Mouse (Mus musculus) small intestine, adult 2 months (tissue): ENCODE results near the gene Rbm19. TPM values are rescaled to one million over a fixed set of nuclear protein-coding genes. Genes with fewer than 3 reads are reported as not detected.
A peak's percentile ranks its signal among the peaks of the same experiment; 100 is the strongest.
"Not testable (repeated sequence)": the region's sequence is repeated elsewhere in the genome, so short reads cannot be mapped to it uniquely, and the experiment has no call there.

ENCODE experiments used
- H3K27ac ChIP-seq: fragments of 200-500 bp; 2 replicates; pipeline ENCODE4 v1.5.1; 2012; ENCODE audit warnings: low read depth, low read length, control low read depth, inconsistent platforms; ENCODE audit not compliant: insufficient read depth
- H3K27me3 ChIP-seq: fragments of 200-500 bp; 2 replicates; pipeline ENCODE4 v1.6.1; 2012; ENCODE audit warnings: mild to moderate bottlenecking, moderate library complexity, low read length, inconsistent platforms; ENCODE audit not compliant: control insufficient read depth, insufficient read depth
- H3K36me3 ChIP-seq: fragments of 200-500 bp; 2 replicates; pipeline ENCODE4 v1.6.1; 2012; ENCODE audit warnings: mild to moderate bottlenecking, low read length, control low read depth, inconsistent platforms; ENCODE audit not compliant: control insufficient read depth, insufficient read depth
- H3K4me1 ChIP-seq: fragments of 200-500 bp; 2 replicates; pipeline ENCODE4 v1.6.1; 2012; ENCODE audit warnings: low read length, inconsistent platforms, mixed read lengths; ENCODE audit not compliant: control insufficient read depth, insufficient read depth, insufficient read length
- H3K4me3 ChIP-seq: fragments of 200-500 bp; 2 replicates; pipeline ENCODE4 v1.5.1; 2012; ENCODE audit warnings: low read depth, mild to moderate bottlenecking, control low read depth, inconsistent platforms, low read length, moderate library complexity
- CTCF ChIP-seq: fragments of 200-500 bp; IDR thresholded peaks from 2 replicates; pipeline ENCODE4 v1.5.1; 2012; ENCODE audit warnings: low read depth, mild to moderate bottlenecking, control low read depth, inconsistent platforms, low read length, moderate library complexity, mixed read lengths; ENCODE audit not compliant: insufficient replicate concordance, insufficient read length; ENCODE audit errors: extremely low read depth
- POLR2A ChIP-seq: fragments of 200-500 bp; IDR thresholded peaks from 2 replicates; pipeline ENCODE4 v1.6.1; 2012; ENCODE audit warnings: low read depth, mild to moderate bottlenecking, control low read depth, inconsistent platforms, low read length, moderate library complexity
- WGBS: fragments of 180-500 bp; shearing (Covaris S2); methylation state at CpG from one replicate; pipeline ENCODE4 v1.1.7; 2018; 5-methylcytosine and 5-hydroxymethylcytosine counted together
- polyA plus RNA-seq: library from polyadenylated mRNA; depleted of rRNA; stranded (reverse); fragments of >200 nt; gene quantifications from 2 replicates; pipeline ENCODE4 v1.2.3, GENCODE M21; 2012

Rbm19 gene
- polyA plus RNA-seq, 1 experiment: 9.2 TPM

DNA sequence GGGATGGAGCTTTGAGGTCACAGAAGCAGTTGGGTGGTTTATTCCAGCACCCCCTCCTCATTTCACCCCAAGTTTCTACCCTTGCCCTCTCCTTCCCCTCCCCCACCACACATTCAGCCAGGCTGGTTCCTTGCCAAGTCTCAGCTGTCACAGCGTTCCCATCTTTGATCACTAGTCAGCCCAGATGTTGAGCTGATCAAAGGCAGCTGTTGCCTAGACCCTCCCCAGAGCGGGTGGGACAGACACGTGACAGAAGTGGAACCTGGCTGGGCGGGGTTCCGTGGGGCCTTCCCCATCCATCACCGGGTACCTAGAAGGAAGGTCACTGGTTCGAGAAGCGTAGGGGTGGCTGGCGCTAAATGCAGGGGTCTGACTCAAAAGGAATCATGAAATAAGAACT lies 19.2 kb upstream of the Rbm19 start:
- 43% methylated on average over 9 of the region's 9 CpGs for WGBS

DNA sequence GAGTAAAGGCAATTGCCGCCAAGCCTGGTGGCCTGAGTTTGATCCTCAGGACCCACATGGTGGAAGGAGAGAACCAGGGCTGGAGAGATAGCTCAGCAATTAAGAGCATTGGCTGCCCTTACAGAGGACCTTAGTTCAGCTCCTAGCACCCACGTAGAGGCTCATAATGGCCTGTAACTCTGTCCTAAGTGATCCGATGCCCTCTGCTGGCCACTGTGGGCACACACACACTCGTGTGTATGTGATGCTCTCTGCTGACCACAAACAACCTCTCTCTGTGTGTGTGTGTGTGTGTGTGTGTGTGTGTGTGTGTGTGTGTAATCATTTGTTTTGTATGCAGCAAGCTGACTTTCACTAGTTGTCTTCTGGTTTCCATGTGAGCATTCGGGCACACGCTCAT lies 15.5 kb upstream of the Rbm19 start:
- Histone ChIP-seq H3K4me3 (no peak overlapping the region), H3K4me1 (no peaks in the 10 kb centered on the region), H3K36me3 (no peaks in the 10 kb centered on the region), H3K27me3 (no peaks in the 10 kb centered on the region), H3K27ac (no peak overlapping the region)
- WGBS: 84% methylated on average over 6 of the region's 6 CpGs
- TF ChIP-seq CTCF: no peak
- TF ChIP-seq POLR2A: no peak

More for the DNA sequence above, 19.2 kb upstream of the Rbm19 start:
- TF ChIP-seq CTCF: no peak
- TF ChIP-seq POLR2A: no peak
- Histone ChIP-seq H3K27me3 (no peaks in the 10 kb centered on the region), H3K36me3 (no peaks in the 10 kb centered on the region), H3K4me3 (no peak overlapping the region), H3K27ac (no peak overlapping the region), H3K4me1 (no peaks in the 10 kb centered on the region)

DNA sequence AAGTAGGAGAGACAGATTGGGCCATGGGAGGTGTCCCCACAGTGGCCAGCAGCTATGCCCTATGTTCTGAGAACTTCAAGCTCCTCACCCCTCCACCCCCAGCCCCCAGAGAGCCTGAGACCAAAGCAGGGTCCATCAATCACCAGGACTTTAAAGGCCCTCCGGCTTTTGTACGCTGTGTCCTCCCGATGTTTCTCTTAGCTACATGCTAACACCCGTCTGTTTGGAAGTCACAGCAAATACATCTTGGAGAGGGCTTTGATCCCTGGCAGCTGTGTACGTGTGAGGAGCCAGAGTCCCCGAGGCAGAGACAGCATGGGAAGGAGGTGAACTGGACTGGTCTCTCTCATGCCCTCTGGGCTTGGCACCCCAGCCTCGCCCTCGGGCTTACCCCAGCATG lies 14.2 kb upstream of the Rbm19 start:
- TF ChIP-seq POLR2A (no peak), CTCF (no peak)
- no peak overlapping the region for H3K4me3 ChIP-seq
- H3K27ac ChIP-seq: no peak overlapping the region
- no peaks in the 10 kb centered on the region for H3K27me3 ChIP-seq
- H3K4me1 ChIP-seq: no peaks in the 10 kb centered on the region
- 65% methylated on average over 8 of the region's 8 CpGs for WGBS
- H3K36me3 ChIP-seq: no peaks in the 10 kb centered on the region

DNA sequence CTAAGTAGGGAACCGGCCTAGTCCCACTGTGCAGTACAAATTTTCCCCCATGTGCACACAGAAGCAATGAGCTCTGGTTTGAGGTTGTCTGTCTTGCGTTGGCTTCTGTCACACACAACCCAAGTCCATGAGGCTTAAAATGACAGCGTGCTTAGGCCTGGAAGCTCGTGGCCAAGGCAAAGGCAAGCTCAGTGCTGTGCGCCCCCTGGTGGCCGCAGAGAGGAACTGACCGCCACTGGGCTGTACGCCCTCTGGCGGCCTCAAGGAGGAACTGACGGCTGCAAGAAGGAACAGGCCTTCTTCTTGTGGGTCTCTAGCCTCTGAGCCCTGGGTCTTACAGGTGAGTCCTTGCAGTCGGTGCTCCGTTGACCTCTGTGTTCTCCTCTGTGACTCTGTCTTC lies 13.5 kb upstream of the Rbm19 start:
- Histone ChIP-seq H3K27ac (no peak overlapping the region), H3K4me1 (no peaks in the 10 kb centered on the region), H3K4me3 (no peak overlapping the region), H3K27me3 (no peaks in the 10 kb centered on the region), H3K36me3 (no peaks in the 10 kb centered on the region)
- TF ChIP-seq POLR2A (no peak), CTCF (peak; percentile 100)
- 13% methylated on average over 12 of the region's 12 CpGs for WGBS

DNA sequence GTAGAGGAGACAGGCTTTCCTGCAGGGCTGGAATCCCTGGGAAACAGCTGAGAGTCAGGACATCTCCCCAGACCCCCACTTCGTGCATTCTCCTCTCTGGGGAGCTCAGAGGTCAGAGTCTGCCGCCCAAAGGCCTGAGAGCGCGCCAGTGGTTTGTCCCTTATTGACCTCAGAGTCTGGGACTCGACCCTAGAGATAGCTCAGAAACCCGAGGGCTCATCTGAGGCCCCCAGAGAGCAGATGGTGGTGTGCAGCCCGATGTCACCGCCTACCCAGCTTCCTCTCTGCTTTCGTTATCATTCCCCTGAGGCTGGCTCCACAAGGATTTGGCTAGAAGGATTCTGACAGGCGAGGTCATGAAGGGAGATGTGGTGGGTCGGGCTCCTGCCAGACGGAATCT lies 12.8 kb upstream of the Rbm19 start:
- WGBS: 54% methylated on average over 12 of the region's 12 CpGs
- Histone ChIP-seq H3K4me3 (no peak overlapping the region), H3K36me3 (no peaks in the 10 kb centered on the region), H3K27me3 (no peaks in the 10 kb centered on the region), H3K4me1 (no peaks in the 10 kb centered on the region), H3K27ac (0 out of 2 replicates have a peak overlapping the region, but pooled peaks have one; percentile 22)
- TF ChIP-seq POLR2A: no peak

DNA sequence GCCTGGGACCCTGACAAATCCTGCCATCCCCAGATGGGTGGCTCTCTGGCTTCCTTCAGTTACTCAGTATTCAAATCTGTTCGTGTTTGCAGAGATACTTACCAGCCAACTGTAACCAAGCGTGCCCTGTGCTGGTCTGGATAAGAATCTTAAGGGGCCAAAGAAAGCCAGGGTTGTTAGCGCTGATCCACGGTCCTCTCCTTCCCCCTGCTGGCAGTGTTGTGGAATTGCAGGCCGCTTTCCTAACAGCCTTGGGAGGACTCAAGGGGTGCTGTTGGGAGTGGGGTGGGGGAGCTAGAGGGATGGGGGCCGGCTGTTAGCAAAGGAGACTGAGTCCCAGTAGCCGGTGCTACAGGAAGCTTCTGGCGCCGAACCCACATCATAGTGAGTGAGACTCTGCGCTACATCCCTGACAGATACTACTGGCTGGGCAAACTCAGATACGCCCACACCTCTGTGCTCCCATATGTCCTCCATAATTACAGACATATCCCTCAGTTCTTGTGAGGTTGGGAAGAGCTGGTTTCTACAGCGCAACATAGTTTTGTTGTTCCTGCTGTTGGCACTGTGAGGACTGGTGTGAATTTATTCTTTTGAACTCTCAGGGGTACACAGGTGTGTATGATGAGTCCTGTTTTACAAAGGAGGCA lies 9.7 kb upstream of the Rbm19 start:
- Histone ChIP-seq H3K4me3 (no peak overlapping the region), H3K27me3 (no peaks in the 10 kb centered on the region), H3K27ac (no peak overlapping the region), H3K4me1 (no peaks in the 10 kb centered on the region), H3K36me3 (no peaks in the 10 kb centered on the region)
- 30% methylated on average over 12 of the region's 12 CpGs for WGBS
- TF ChIP-seq CTCF: peak; percentile 69
- TF ChIP-seq POLR2A: no peak

DNA sequence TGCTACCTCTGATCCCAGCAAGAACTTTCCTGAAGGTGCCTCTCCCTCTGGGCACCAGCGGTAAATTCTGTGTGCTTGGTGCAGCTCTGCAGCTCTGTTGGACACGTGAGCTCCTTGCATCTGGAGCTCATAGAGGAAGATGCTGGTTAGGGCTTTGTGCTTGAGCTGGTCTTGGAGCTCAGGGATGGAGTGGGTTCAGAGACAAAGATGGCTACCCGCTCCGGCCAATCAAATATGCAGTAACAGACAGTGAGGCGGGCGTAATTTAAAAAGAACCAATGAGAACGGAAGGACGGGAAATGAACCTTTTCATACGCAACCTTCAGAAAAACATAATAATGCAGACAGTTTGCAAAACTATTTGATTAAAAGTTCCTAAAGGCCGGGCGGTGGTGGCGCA lies 1.9 kb upstream of the Rbm19 start:
- Histone ChIP-seq H3K27me3 (no peaks in the 10 kb centered on the region), H3K4me3 (no peak overlapping the region), H3K27ac (no peak overlapping the region), H3K4me1 (0 out of 2 replicates have a peak, but pooled peaks cover 2% of the 10 kb centered on the region), H3K36me3 (0 out of 2 replicates have a peak, but pooled peaks cover under 1% of the 10 kb centered on the region)
- no peak for TF ChIP-seq POLR2A
- TF ChIP-seq CTCF: no peak
- 78% methylated on average over 12 of the region's 12 CpGs for whole genome bisulfite sequencing

DNA sequence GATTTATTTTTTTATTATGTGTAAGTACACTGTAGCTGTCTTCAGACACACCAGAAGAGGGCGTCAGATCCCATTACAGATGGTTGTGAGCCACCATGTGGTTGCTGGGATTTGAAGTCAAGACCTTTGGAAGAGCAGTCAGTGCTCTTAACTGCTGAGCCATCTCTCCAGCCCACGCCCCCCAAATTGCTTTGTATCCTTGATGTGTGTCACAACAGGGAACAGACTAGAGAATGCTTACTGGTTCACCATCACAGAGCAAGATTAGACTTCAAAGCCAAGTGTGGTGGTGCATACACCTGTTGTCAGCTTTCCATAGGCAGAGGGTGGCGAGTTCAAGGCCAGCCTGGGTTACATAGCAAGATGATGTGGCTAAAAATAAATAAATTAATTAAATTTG lies 896 bp downstream of the Rbm19 start:
- H3K4me1 ChIP-seq, H3K27me3 ChIP-seq, H3K27ac ChIP-seq: not testable (repeated sequence)
- peaks cover 15% of the 10 kb centered on the region for H3K36me3 ChIP-seq
- H3K4me3 ChIP-seq: 0 out of 2 replicates have a peak overlapping the region, but pooled peaks have one; percentile 79
- 50% methylated on average over 3 of the region's 3 CpGs for WGBS
